Mouse (Mus musculus) left cerebral cortex, adult 18-20 months (tissue): Measurements from ENCODE around the gene Krt24. TPM values are rescaled to one million over a fixed set of nuclear protein-coding genes. Genes with fewer than 3 reads are reported as not detected.

Experiments used
- DNase-seq, 2 experiments: peaks; one replicate each; pipeline ENCODE4 v3.0.0; 2021 to 2022; ENCODE audit warnings: low spot score in 2 of 2, mixed read lengths in 1 of 2
- long read RNA-seq, 2 experiments: library from polyadenylated mRNA; stranded (forward); transcript quantifications; one replicate each; pipeline ENCODE4 v2.0.0; 2021
- total RNA-seq, 2 experiments: library from RNA; stranded (reverse); gene quantifications; 2 replicates each; pipeline ENCODE4 v1.2.3; 2021

Gene Krt24
- not detected for total RNA-seq
- long read RNA-seq, experiment 1: 0 reads
- long read RNA-seq, experiment 2: 0 reads

DNA sequence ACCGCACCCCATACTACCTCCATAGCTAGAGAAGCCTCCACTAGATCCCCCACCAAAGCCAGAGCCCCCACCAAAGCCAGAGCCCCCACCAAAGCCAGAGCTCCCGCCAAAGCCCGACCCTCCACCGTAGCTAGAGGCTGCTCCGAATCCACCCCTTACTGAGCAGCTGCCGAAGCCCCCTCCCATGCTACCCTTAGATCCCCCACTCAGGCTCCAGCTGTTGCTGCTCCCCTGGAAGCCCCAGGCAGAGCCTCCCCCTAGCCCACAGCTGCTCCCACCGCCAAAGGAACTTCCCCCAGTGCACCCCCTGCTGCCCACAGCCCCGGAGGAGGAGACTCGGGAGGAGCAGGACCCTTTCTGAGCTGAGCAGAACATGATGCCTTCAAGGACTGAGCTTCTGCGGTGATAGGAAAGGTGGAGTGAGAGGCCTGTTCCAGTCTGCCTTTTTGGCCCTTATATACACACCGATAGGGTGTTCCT lies at the start of gene Krt24:
Gene Krt24, minus strand, starts transcription at position 430 of the 480 bp plus-strand sequence.
- no peak for DNase-seq

DNA sequence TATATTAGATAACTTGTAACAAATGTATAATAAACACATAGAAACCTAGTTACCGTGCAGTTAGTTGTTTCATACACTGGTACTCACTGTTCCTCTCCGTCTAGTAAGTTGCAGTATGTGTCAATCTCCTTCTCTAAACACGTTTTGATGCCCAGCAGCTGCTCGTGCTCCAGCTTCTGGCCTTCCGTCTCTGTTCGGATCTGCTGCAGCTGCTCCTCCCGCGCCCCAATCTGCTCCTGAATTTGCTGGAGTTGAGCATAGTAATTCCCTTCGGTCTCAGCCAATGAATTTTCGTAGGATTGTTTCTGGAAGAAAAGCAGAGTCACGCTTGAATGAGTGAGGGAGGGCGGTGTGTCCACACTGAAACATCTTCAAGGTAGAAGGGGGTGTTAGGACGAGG lies 48.4 kb upstream of the Krt24 start:
- DNase-seq: peak; percentile 24 to 43

DNA sequence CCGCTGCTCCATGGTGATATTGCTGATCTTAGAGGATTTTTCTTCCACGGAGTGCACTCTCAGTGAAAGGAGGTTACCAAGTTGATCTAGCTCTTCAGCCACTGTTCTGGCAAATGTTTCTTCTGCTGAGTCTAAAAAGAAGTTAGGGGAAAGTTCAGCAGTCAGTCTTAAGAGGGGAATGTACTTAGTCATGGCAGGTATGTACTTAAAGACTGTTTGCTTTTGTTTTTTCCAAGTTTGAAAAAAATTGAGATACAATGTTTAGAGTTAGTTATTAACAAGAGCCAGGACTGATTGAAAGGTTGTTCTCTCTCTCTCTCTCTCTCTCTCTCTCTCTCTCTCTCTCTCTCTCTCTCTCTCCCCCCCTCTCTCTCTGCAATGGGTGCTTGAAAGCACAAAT lies 44.6 kb upstream of the Krt24 start:
- DNase-seq: no peak

DNA sequence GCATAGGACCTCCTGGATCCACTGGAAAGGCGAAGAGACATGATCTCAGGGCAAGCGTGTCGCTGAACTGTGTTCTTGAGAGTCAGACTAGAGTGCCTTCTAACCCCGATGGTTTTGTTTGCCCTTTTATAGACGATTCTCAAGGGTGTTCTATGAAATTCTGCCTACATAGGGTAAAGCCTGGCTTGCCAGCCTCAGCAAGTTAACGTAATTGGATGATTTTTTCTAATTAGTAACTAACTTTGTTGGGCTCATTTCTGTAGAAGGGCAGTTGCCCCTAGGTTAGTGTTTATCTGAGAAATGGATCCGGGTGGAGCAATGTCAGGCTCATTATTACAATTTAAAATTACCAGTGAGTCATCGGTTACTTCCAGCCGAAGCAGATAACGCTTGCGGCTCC lies 37.8 kb upstream of the Krt24 start, which contains the start of gene Krt25:
Gene Krt25, minus strand, starts transcription at position 101 of the 400 bp plus-strand sequence.
- DNase-seq: no peak

DNA sequence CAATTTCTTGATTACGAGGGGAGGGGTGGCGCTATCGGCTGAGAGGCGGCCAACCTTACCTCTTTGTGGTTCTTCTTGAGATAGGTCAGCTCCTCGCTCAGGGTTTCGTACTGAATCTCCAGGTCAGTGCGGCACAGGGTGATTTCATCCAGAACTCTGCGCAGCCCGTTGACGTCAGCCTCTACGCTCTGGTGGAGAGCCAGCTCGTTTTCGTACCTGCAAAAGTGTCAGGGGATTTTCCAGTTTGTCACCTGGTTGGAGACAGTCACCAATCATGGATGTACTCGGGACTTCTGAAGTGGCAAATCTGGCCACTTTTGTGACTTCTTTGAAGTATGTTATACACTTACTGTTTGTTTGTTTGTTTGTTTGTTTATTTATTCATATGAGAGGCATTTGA lies 36.0 kb upstream of the Krt24 start:
- DNase-seq: no peak

DNA sequence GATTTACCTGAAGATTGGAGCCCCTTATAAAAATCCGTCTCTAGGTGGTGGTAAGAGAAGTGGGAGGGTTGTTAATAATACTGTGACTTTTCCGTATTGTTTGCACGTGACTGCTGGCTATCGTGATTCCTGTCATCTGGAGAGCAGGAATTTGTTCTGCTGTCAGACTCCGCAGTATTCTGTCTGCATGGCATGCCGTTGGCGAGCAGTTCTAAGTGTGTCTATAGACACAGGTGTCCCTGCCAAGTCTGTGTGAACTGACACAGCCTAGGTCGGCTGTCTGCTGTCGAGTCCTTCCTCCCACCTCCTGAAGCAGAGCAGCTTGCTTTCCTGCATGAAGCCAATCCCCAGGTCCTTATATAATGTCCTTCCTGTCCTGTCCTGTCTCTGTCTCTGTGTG lies 34.1 kb upstream of the Krt24 start:
- no peak for DNase-seq

DNA sequence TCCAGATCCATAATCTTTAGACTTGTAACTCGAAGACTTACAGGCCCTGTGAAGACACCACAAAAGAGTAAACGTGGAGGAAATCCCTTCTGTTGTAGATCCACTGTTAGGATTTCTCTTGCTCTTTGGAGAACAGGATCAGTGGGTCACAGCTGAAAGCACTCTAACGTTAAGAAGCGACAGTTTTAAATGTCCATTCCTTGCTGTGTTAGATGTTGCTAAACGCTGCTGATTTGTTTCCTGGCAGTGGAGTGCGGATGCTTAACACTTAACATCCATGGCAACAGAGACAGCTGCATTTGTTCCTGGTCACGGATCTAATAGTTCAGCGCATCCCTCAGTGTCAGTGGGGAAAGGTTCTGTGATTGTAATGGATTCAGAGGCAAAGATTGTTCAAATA lies 31.5 kb upstream of the Krt24 start:
- no peak for DNase-seq

DNA sequence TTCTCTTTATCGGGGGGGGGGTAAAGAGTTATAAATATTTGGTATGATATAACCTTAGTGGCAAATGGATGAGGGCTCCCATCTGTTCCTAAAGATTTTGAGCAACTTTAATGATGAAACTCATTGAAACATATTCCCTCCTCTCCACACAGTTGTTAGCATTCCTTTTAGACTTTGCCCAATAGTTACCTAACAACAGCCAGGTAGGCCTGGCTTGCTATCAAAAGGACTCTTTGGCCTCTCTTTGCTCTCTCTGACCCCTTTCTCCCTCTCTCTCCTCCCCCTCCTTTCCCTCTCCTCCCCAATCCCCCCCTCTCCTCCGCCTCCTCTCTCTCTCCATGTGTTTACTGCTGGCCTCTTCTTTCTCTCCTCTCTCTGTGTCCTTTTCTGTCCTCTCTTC lies 29.5 kb upstream of the Krt24 start:
- no peak for DNase-seq

DNA sequence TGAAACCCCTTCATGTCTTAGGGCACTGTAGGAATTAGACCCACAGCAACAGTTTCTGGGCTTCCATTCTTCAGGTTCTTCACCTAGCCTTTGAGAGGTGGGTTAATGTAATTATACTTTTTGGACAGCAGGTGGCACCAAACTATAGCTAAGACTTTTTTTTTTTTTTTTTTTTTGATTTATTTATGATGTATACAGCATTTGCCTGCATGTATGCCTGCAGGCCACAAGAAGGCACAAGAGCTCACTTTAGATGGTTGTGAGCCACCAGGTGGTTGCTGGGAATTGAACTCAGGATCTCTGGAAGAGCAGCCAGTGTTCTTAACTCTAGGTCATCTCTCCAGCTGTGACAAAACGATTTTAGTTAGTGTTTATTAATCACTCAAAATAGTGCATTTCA lies 25.8 kb upstream of the Krt24 start:
- DNase-seq: peak in 1 of 2 experiments; percentile 1

DNA sequence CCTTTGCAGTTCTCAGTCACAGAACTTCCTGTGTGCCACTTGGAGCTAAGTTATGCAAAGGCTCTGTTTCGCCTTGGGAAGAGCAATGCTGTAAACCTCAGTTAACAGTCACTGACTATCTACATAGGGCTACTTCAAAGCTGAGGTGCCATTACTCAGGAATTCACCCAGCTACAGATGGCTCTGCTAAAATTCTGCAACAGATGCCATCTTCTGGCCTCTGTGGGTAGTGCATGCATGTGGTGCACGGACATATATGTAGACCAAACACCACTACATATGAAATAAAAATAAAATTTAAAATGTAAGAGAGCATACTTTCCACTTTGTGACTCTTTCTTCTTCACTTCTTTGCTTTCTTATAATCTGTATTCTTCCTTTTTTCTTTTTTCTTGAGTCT lies 22.5 kb upstream of the Krt24 start:
- DNase-seq: peak; percentile 63 to 72

DNA sequence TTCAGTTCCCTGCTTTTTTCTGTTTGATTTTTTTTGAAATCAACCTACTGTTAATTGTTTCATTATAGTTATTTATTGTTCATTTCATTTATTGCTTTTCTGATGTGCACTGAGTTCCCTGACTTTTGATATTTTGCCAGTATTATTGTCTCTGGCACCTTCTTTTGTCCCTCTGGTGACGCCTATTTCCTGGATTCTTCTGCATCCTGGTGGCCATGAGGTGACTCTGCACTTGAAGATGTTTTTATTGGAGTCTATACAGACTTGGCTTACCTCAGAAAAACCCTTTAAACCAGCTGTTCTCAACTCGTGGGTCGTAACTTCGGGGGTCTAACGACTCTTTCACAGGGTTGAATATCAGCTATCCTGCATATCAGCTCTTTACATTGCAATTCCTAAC lies 10.0 kb upstream of the Krt24 start:
- no peak for DNase-seq

DNA sequence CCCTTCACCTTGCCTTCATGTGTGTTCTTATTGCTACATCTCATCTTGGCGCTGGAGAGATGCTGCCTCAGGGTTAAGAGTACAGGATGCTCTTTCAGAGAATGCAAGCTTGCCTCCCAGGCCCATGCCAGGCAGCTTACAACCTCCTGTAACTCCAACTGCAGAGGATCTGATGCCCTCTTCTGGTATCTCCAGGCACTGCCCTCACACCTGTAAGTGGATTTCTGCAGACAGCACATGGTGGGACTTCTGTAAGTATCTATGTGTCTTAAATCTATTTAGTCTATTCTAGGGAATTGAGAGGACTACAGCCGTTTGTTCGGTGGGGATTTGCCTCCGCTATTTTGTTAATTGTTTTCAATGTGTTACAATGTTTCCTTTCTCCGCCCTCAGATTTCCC lies 7.8 kb upstream of the Krt24 start:
- DNase-seq: peak; percentile 35 to 53

DNA sequence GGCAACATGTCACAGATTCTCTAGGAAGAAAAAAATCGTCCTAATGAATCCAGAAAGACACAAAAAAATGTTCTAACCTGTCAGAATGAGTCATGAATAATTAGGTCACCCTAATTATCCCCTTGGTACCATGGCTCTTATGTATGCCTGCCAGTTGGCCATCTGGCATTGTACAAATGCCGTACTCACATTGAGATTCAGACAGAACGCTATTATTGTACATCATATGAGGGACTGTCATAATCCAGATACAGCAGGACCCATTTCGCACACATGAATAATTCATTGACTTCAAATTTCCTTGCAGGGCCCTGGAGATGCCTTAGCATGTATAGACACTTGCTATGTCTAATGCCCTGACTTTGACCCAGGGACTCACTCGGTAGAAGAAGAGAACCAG lies 1.1 kb downstream of the Krt24 start:
- DNase-seq: no peak

DNA sequence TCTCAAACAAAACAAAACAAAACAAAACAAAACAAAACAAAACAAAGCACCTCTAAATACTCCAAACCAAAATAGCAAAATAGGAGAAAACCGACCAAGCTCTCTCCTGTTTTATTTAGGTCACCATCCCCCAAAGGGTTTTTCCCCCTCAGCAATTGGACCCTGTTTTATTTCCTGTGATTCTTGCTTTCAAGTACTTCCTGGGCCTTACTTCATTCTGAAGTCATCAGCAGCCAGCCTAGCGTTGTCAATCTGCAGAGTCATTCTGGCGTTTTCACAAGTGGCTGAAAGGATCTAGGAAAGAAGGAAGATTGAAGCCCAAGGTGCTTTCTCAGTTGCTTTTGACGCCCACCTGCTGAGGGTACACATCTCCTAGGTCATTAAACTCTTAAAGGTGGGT lies 1.7 kb downstream of the Krt24 start:
- no peak for DNase-seq

DNA sequence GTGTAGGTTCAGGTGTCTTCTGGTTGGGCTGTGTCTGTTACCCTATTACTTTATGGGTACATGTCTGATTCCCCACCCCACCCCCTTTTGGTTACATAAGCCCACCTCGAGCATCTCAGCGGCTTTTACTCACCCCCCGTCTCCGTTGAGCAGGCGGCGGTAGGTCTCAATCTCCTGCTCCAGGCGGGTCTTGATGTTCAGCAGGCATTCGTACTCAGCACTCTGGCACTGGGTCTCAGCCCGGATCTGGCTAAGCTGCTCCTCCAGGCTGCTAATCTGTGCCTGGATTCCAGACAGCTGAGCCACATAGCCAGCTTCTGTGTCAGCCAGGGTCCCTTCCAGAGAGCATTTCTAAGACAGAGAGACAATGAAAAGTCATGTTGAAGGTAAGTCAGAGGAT lies 3.9 kb downstream of the Krt24 start:
- DNase-seq: no peak

DNA sequence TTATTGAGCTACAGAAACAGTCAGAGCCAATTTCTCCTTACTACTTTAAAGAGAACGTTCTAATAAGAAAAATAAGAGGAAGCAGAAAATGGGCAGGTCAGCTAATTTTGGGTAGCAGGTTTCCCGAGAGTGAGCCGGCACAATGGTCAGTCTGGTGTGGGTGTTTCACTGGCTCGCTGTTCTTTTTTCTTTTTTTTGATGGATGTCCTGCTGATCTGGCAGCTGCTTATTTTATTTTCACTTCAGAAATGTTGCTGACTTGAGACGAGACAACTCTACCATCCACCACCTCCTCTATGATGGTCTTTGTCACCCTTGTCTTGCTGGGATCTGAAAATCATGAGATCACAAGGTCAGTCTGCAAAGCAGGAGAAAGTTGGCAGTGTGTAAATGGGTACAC lies 5.1 kb downstream of the Krt24 start:
- DNase-seq: no peak

DNA sequence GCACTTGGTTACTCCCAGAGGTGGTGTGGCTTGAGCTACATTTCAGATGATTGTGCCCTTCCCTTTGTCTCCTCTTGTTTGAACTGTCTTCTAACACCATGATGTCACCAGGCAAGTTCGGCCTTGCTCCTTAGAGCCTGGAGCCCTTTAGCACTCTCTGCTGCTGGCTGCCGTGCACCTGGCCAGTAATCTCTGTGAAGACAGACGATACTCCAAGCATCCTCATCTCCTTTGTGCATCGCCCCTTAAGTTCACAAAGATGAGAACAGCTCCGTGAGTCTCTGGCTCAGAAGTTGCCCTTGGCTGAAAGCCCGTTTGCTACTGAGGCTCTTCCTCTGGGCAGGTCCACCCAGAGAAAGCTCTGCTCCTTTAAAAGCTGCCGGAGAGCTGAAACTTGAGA lies 8.3 kb downstream of the Krt24 start:
- DNase-seq: no peak

DNA sequence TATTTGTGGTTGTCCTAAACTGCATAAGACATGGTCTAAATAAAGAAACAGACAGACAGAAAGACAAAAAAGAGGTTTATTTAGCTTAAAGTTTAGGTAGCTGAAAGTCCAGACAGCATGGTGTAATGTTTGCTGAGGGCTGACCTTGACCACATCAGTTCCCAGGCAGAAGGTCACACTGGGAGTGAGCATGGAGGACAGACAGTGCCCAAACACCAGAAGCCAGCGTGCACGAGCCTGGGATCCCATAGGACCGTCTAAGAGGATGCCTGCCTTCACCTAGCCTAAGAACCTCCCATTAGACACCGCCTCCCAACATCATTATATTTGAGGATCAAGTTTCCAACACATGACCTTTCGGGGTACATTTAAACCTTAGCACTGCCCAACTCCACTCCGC lies 9.4 kb downstream of the Krt24 start:
- DNase-seq: no peak

DNA sequence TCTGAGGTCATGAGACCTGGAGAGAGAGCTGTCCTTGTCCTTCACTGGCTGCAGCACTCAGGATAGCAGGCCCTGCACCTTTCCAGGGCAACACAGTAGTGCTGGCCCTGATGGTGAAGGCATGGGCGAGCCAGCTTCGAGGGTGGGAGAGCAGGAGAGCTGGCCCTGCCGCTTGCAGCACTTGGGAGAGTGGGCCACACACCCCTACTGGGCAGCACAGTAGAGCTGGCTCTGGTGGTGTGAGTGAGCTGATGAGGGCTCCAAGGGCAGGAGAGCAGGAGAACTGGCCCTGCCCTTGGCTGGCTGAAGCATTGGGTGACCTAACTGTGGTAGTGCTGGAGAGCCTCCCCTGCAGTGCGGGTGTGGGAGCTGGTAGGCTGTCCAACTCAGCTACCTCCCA lies 12.3 kb downstream of the Krt24 start:
- no peak for DNase-seq

DNA sequence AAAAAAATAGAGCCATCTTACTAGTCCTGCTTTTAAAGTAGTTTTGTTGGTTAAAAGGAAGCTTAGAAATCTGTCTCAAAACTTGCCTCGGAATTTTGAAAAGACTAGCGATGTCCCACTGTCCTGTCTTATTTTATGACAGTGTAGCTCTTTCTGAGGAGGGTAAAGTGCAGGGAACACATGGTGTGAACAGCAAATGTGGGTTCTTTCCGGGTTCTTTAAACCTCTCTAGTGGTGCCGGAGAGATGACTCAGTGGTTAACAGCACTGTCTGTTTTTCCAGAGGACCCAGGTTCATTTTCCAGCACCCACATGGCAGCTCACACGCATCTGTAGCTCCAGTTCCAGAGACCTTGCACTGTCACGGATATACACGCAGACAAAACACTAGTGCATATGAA lies 15.9 kb downstream of the Krt24 start:
- DNase-seq: no peak

DNA sequence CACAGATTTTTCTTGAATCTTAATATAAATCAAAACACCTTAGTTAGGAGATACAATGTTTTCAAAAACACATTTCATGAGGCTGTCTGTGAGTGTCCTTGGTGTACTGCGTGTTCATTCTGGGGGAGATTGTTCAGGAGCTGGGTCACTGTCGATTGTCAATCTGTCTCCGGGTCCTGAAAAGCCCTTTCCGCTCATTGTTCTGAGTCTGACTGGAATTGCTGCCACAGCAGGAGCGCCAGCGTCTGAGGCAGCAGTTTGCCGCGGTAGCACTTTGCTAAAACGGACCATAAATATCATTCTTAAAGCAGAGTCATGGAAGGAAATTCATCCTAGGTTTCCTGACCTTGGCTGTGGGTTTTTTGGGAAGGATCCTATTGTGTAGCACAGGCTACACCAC lies 19.3 kb downstream of the Krt24 start:
- DNase-seq: no peak

DNA sequence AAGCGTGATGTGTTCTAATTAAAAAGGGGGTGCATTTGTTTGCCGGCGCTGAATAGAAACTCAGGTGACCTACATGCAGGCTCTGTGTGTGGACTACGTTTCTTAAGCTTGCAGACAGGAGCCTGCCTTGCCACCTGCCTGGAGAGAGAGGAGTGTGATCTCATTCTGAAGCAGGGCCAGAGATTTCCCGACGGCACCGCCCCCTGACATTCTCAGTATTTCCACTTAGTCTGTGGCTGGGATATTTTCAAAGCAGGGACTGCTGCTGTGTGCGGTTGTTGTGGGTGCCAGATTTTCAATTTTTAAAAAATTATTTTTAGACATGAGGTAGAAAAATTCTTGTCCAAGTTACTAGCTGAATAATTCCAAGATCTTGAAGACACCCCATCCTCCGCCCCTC lies 19.8 kb downstream of the Krt24 start:
- peak; percentile 58 to 72 for DNase-seq

DNA sequence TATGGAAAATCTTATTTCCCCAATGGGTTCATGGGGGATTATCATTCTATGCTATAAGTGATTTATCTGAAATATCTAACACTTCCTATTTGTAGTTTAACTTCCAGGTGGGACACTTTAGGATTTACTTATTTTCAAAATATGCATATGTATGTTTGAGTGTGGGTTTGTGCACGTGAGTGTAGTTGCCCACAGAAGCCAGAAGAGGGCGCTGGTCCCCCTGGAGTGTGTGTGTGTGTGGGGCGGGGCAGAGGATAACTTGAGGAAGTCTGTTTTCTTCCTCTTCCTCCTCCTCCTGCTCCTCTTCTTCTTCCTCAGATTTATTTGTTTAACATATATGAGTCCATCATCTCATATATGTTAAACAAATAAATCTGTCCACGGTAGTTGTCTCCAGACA lies 28.8 kb downstream of the Krt24 start:
- no peak for DNase-seq

DNA sequence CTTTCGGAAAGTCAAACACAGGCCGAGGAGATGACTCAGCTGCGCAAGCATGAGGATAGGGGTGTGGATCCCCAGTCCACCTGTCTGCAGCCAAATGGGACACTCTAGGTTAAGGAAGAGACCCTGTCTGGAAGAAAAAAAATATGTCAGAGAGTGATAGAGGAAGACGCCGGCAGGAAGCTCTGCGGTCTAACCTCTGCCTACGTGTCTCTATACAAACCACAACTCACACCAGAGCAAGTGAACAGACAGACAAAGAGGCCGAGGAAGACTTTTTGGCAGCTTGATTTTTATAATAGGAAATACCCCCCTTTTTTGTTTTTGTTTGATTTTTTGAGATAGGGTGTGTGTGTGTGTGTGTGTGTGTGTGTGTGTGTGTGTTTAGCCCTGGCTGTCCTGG lies 29.7 kb downstream of the Krt24 start:
- no peak for DNase-seq
